Mouse (Mus musculus): Measurements from ENCODE around the gene Skp1a. TPM values are rescaled to one million over a fixed set of nuclear protein-coding genes. Genes with fewer than 3 reads are reported as not detected.

The Skp1a gene
- total RNA-seq, 2 experiments from 2014 or later: 473 to 503 TPM

DNA sequence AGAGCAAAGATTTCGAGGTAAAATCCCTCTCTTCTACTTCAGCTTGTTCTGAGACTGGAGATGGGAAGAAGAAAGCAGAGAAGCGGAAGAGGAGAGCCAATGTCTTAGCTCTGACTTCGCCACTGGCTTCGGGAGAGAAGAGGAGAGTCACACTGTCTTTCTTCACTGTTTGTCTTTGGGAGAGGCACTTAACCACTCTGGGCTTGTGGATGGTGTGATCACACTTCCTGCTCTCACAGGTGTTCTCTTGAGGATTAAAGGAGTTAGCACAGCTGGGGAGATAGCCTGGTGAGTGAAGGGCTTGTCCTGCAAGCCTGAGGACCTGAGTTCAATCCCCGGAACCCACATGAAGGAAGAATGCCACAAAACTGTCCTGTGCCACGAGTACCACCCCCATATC lies 61.1 kb downstream of the Skp1a start:
- no peak for DNase-seq (ENCODE audit: low spot score in 2 of 2)
- intact Hi-C loops (cut with DNase I): no loop called here

- DNase-seq (ENCODE audit: low spot score in 2 of 2): no peak
- intact Hi-C loops (cut with DNase I): no loop called here
Observed at GRCm38 (mm10) chr11:52294103-52294502, 62.3 kb downstream of the Skp1a start.

Other genes with a start within 250 kb of the Skp1a start
- gene Ube2b, start 231.2 kb upstream of the Skp1a start, total RNA-seq (2021): 100 to 1,000 TPM; 167 to 182 TPM
- gene Cdkl3, start 227.8 kb upstream of the Skp1a start, total RNA-seq (2021): 10 to 100 TPM; 11.9 to 17.0 TPM
- 100 to 1,000 TPM; 129 to 131 TPM for gene Ppp2ca, start 133.3 kb upstream of the Skp1a start, total RNA-seq (2021)
- gene Olfr1373, start 86.5 kb upstream of the Skp1a start, total RNA-seq (2021): not detected
- not detected for gene Olfr1371, start 18.0 kb upstream of the Skp1a start, total RNA-seq (2021)
- gene Tcf7, start 51.0 kb downstream of the Skp1a start, total RNA-seq (2021): 1 to 10 TPM; 5.3 to 7.1 TPM
- 100 to 1,000 TPM; 606 to 617 TPM for gene Vdac1, start 128.9 kb downstream of the Skp1a start, total RNA-seq (2021)
- gene 9530068E07Rik, start 164.4 kb downstream of the Skp1a start, total RNA-seq (2021): 10 to 100 TPM; 71.7 to 77.3 TPM

All from left cerebral cortex, postnatal 14 days (tissue).